Mouse (Mus musculus): Measurements from ENCODE around the gene Arel1.

DNA sequence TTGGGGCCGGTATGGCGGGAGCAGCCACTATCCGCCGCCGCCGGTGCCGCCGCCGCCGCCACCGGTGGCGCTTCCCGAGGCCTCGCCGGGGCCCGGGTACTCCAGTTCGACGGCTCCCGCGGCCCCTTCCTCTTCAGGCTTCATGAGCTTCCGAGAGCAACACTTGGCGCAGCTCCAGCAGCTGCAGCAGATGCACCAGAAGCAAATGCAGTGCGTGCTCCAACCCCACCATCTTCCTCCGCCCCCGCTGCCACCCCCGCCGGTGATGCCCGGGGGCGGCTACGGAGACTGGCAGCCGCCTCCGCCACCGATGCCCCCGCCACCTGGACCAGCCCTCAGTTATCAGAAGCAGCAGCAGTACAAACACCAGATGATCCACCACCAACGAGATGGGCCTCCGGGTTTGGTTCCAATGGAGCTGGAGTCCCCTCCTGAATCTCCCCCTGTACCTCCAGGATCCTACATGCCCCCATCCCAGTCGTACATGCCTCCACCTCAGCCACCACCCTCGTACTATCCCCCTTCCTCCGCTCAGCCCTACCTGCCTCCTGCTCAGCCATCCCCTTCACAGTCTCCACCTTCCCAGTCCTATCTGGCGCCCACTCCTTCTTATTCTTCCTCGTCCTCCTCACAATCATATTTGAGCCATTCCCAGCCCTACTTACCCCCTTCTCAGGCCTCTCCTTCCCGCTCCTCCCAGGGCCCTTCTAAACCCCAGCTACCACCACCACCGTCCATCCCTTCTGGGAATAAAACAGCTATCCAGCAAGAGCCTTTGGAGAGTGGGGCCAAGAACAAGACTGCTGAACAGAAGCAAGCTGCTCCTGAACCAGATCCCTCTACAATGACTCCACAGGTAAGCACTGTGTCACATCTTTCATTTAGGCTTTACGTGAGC, 26.1 kb upstream of the Arel1 start:
- no peak for TF ChIP-seq POLR2A (IDR thresholded peaks at IDR 0.05; ENCODE audit: borderline replicate concordance, control insufficient read depth, low read depth, low read length)
- no peak for TF ChIP-seq CTCF (IDR thresholded peaks at IDR 0.05; ENCODE audit: control insufficient read depth, insufficient read depth, low read length)

Data from bone marrow, adult 2 months (tissue).